Mouse (Mus musculus): Measurements from ENCODE around the gene Rrp36.

The Rrp36 gene

DNA sequence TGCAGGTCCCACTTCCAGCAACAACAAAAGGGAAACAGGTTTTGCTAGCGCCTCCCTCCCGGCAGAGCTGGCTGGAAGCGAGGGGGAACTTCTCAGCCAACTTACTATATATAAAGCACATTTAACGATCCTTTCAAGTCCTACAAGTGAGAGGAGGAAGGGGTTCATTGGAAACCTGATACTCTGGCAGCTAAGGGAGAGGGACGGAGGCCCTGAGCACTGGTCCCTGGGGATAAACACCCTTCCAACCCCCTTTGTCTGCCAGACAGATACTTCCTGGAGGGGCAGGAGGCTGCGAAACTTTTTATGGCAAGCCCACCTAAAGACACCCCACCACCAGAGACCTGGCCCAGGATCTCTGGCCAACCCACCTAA, 55.8 kb downstream of the Rrp36 start:
- no peak for DNase-seq (ENCODE audit: low spot score in 2 of 2)

DNA sequence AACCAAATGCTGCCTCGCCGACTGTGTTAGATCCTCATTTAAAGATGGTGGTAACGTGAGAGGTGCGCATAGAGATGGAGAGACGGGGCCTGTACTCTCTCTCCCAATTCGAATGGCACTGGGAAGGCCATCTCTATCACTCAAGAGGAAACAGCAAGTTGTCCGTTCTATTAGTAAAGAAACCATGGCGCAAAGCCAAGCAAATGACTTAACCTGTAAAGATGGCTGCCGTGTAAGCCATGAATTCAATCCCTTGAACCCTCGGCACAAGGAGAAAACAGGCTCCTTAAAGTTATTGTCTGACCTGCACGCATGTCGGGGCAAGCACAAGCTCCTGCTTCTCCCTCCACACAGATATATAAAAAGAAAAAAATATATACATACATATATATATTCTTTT, 56.4 kb downstream of the Rrp36 start:
- DNase-seq (ENCODE audit: low spot score in 2 of 2), result no peak
